Mouse (Mus musculus): ENCODE results near the gene Eif4a2. TPM values are rescaled to one million over a fixed set of nuclear protein-coding genes. Genes with fewer than 3 reads are reported as not detected.

Eif4a2 gene
- polyA plus RNA-seq, 1 experiment: 141 TPM

- Histone ChIP-seq H3K4me1 (ENCODE audit: control insufficient read depth, insufficient read depth, low read length) (peaks cover 3% of the 10 kb centered on the region; the same call in 1 of the 2 replicates), H3K4me3 (replicated peaks; ENCODE audit: extremely low read depth, low read depth, low read length) (no peak overlapping the region)
- no peak for DNase-seq
- whole genome bisulfite sequencing: 53% methylated on average over 2 of the region's 2 CpGs
- TF ChIP-seq POLR2A (IDR thresholded peaks at IDR 0.05; ENCODE audit: borderline replicate concordance, extremely low read depth, low read depth, low read length) (no peak), CTCF (IDR thresholded peaks at IDR 0.05; ENCODE audit: insufficient read depth, low read length) (no peak)
These were observed 52.5 kb downstream of the Eif4a2 start for GRCm38 (mm10) chr16:23159749-23160148.

GRCm38 (mm10) chr16:23162116-23162515, 54.9 kb downstream of the Eif4a2 start:
- Histone ChIP-seq H3K4me3 (replicated peaks; ENCODE audit: extremely low read depth, low read depth, low read length) (no peak overlapping the region), H3K4me1 (ENCODE audit: control insufficient read depth, insufficient read depth, low read length) (peaks cover 5% of the 10 kb centered on the region; the same call in 1 of the 2 replicates)
- 79% methylated on average over 3 of the region's 3 CpGs for WGBS
- no peak for TF ChIP-seq CTCF (IDR thresholded peaks at IDR 0.05; ENCODE audit: insufficient read depth, low read length)
- TF ChIP-seq POLR2A (IDR thresholded peaks at IDR 0.05; ENCODE audit: borderline replicate concordance, extremely low read depth, low read depth, low read length): no peak
- no peak for DNase-seq

Other genes starting within 250 kb of the Eif4a2 start
- gene Tbccd1, start 249.8 kb upstream of the Eif4a2 start, polyA plus RNA-seq (2012; rRNA removed): 8.3 and 12.5 TPM in 2 replicates
- gene Dnajb11, start 249.6 kb upstream of the Eif4a2 start, polyA plus RNA-seq (2012; rRNA removed): 18.1 and 18.6 TPM in 2 replicates
- 4.1 and 5.8 TPM in 2 replicates for gene Ahsg, start 216.2 kb upstream of the Eif4a2 start, polyA plus RNA-seq (2012; rRNA removed)
- 4.1 and 20.9 TPM in 2 replicates for gene Fetub, start 189.1 kb upstream of the Eif4a2 start, polyA plus RNA-seq (2012; rRNA removed)
- gene Hrg, start 156.4 kb upstream of the Eif4a2 start, polyA plus RNA-seq (2012; rRNA removed): 0.22 TPM in 1 of 2 replicates, not detected in the other
- gene Kng2, start 78.0 kb upstream of the Eif4a2 start, polyA plus RNA-seq (2012; rRNA removed): 0.51 TPM in 1 of 2 replicates, not detected in the other
- gene Kng1, start 49.6 kb upstream of the Eif4a2 start, polyA plus RNA-seq (2012; rRNA removed): 0.12 and 0.14 TPM in 2 replicates
- 0.15 and 0.57 TPM in 2 replicates for gene Rfc4, start 20.3 kb downstream of the Eif4a2 start, polyA plus RNA-seq (2012; rRNA removed)
- 19.3 and 57.0 TPM in 2 replicates for gene Adipoq, start 39.1 kb downstream of the Eif4a2 start, polyA plus RNA-seq (2012; rRNA removed)
- gene St6gal1, start 117.3 kb downstream of the Eif4a2 start, polyA plus RNA-seq (2012; rRNA removed): 22.1 and 28.0 TPM in 2 replicates

Data from lung, adult 2 months (tissue).